Mouse (Mus musculus) heart, postnatal 14 days (tissue): ENCODE measurements around the gene Kdm1b. TPM values are rescaled to one million over a fixed set of nuclear protein-coding genes. Genes with fewer than 3 reads are reported as not detected.
A peak's percentile ranks its signal among the peaks of the same experiment; 100 is the strongest.

Experiments used
- DNase-seq, 2 experiments: peaks; one replicate each; pipeline ENCODE4 v3.0.0; 2021 to 2022
- intact Hi-C: fragments of 180-260 bp; cut with DNase I; formaldehyde crosslinking; loops from one replicate; pipeline ENCODE4 v1.15.1; 2025
- long read RNA-seq, 2 experiments: library from polyadenylated mRNA; stranded (forward); transcript quantifications; one replicate each; pipeline ENCODE4 v2.0.0; 2021
- total RNA-seq, 2 experiments: library from RNA; stranded (reverse); gene quantifications; 2 replicates each; pipeline ENCODE4 v1.2.3; 2021

Kdm1b gene
- total RNA-seq, result 1 to 10 TPM; 7.6 to 8.5 TPM
- long read RNA-seq, experiment 1, full-length matches to known transcripts, result 7 of 11 reads
- long read RNA-seq, experiment 1, partial matches to known transcripts, result 1 of 11 reads
- long read RNA-seq, experiment 1, other reads (novel, unspliced or antisense), result 3 of 11 reads
- long read RNA-seq, experiment 2, full-length matches to known transcripts, result 7 of 13 reads
- long read RNA-seq, experiment 2, partial matches to known transcripts, result 2 of 13 reads
- long read RNA-seq, experiment 2, other reads (novel, unspliced or antisense), result 4 of 13 reads

DNA sequence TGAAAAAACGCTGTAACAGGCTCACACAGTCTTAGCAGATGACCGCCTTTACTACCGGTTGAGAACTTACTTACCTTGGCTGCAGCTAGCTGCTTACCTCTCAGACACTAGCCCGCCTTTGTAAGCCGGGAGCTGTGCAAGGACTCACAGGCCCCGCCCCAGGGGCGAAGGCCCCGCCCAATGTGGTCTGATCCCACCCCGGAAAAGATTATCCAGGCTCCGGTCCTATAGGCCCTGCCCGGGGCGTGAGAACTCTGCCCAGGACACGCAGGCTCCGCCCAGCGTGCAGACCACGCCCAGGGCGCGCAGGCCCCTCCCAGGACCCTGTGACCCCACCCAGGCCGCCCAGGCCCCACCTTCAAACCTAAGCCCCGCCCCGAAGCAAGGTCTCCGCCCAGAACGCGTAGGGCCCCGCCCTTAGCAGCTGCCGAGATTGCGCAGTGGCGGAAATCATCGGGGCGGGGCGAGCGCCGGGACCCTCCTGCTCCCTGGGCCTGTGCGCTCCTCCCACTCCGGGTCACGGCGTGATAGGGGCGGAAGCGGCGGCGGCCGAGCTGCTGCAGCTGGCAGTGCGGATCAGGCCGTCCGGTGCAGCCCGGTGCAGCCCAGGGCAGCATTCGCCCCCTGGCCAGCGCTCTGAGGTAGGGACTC, at the start of gene Kdm1b:
Gene Kdm1b (plus strand): TSS at position 470 of the 651 bp plus-strand sequence.
- intact Hi-C loops, result no loop called here
- DNase-seq, result peak; percentile 99 to 100

DNA sequence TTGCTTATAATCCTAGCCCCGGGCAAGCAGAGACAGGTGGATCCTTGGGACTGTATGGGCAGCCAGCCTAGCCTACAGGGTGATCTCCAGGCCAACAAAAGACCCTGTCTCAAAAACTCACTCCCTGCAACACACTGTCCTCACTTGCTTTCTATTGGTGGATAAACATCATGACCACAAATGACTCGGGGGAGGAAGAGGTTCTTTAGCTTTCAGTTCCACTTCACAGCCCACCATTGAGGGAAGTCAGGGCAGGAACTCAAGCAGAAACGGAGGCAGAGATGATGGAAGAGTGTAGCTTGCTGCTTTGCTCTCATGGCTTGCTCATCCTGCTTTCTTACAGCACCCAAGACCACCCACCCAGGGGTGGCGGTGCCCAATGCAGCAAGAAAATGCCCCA, 45.9 kb upstream of the Kdm1b start:
- DNase-seq, result no peak
- intact Hi-C loops, result no loop called here

DNA sequence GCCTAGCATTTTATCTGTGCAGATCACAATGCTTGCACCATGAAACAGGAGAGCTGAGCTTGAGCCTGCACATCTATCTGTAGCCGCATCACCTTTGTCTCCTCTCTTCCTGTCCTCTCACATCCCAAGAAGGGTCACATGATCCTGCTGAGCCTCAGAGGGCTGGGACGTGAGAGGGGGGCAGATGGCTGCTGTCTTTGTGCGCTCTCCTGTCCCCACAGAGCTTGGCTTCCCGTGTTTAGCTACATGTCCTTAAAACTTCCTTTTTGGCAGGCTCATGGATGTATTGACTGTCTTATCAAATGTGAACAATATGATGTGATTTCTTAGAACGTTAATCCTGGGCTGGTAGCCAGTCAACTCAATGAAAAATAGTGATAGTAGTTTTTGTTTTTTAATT, 43.8 kb upstream of the Kdm1b start:
- intact Hi-C loops, result no loop called here

DNA sequence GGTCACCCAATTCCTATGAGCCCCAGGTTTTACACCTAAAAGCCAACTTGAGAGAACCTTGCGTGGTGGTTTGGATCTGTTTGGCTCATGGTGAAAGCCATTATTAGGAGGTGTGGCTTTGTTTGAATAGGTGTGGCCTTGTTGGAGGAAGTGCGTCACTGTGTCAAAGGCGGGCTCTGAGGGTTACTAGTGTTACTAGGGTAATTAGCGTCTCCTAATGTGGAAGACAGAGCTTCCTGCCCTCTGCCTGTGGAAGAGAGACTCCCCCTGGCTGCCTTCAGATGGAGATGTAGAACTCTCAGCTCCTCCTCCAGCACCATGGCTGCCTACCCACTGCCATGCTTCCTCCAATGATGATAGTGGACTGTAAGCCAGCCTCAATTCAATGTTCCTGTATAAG, 41.7 kb upstream of the Kdm1b start:
- intact Hi-C loops, result no loop called here
- DNase-seq, result no peak

More for the DNA sequence above, 43.8 kb upstream of the Kdm1b start:
- no peak for DNase-seq

DNA sequence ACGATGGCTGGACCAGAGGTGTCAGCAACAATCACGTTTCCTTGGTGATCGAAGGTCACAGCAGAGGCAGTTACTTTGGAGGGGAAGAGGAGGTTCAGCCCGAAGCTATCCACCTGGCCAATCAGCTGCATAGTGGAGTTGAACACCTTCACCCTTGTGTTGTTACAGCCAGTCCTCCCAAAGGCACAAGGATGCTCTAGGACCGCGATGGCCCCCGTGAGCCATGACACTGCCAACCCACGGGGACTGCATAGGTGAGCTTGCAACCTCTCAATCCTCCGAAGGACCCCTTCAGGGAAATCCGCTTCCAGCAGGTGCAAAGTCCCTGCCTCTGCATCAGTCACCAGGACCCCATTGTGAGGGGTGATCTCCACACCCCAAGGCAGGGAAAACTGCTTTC, 29.6 kb upstream of the Kdm1b start:
- no peak for DNase-seq
- intact Hi-C loops, result loop anchor here (2.0 to 10.0 kb wide), 3 partner anchors 85 to 709 kb away; partner anchors contain the start of genes Kif13a and Nup153

DNA sequence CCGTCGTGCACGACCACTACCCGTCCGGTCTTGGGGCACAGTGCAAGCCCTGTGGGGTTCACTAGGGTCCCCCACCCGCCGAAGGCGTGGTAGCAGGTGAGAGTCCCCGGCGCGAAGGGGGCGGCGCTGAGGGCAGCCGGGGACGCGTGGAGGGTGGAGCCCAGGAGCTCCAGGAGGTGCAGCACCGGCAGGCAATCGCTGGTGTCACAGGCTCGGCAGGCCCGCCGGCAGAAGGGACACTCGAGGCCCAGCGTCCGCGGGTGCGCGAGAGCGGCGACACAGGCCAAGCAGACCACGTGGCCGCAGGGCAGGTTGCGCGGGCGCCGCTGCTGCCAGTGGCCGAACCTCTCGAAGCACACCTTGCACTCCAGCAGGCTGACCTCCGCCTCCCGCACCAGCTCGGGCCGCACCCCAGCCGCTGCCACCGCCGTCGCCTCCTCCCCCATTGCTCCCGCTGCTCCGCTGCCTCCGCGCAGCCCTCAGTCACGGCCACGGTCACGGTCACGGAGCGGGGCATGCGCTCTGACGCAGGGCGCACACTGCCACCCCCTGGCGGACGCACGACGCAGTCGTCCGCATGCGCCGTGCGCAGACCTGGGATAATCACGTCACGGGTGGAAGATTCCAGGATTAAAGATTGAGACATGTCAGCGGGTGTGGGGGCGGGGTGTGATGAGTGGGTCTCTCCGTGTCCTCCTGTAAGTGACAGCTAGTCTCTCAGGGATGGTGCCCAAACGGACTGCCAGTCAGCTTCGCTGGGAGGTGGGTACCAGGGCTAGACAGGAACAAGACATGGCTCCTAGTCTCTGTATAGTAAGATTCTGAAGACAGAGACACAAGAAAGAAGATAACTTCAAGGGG, 28.7 kb upstream of the Kdm1b start, which contains the start of gene Nhlrc1:
Gene Nhlrc1 (minus strand): TSS at position 517 of the 861 bp plus-strand sequence.
- intact Hi-C loops, result loop anchor here (1.0 to 10.0 kb wide), 4 partner anchors 86 to 710 kb away; partner anchors contain the start of genes Kif13a and Nup153
- DNase-seq, result peak; percentile 82 to 85

DNA sequence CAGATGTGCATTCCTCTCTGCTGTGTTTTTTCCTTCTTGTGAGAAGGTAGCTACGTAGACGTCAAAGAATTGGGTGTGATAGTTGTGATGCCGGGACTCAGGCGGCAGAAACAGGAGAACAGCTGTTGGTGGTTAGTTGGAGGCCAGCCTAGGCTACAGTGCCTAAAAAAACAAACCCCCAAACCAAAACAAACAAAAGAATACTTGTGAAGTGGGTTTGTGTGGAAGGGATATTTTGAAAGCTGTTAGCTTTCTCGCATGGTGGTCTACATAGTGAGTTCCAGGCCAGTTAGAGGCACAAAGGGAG, 28.2 kb upstream of the Kdm1b start:
- peak in 1 of 2 experiments; percentile 13 for DNase-seq
- intact Hi-C loops, result loop anchor here (1.0 to 10.0 kb wide), 4 partner anchors 86 to 710 kb away; partner anchors contain the start of genes Kif13a and Nup153

DNA sequence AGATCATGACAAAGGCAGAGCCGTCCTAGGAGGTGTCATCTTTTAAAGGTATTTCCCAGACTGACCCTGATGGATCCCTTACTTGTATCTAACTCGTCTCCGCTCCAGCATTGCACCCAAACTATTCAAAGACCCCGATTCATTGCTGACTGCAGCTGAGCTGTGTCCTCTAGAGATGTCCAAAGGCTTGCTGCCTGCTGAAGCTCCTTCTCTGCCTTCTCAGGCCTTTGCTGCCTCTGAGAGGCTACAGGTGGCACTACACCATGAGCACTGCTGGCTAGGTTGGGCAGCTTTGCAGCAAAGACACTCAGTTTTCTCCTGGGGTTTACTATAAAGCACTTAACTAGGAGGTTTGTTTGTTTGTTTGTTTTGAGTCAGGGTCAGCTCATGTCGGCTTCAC, 26.0 kb upstream of the Kdm1b start:
- intact Hi-C loops, result loop anchor here (10.0 kb wide), 2 partner anchors 292 to 712 kb away; partner anchors contain the start of gene Nup153
- peak; percentile 60 to 69 for DNase-seq

DNA sequence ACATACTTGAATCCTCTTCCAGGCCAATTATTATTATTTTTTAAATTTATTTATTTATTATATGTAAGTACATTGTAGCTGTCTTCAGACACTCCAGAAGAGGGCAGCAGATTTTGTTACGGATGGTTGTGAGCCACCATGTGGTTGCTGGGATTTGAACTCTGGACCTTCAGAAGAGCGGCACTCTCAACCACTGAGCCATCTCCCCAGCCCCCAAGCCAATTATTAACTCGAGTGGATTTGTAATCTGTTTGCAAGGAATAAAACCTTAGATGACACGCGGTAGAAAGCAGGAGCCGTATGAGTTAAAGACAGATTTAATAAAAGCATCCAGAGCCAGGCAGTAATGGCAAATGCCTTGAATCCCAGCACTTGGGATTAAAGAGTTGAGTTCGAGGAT, 23.5 kb upstream of the Kdm1b start:
- intact Hi-C loops, result loop anchor here (10.0 kb wide), 2 partner anchors 295 to 715 kb away; partner anchors contain the start of gene Nup153
- DNase-seq, result no peak

DNA sequence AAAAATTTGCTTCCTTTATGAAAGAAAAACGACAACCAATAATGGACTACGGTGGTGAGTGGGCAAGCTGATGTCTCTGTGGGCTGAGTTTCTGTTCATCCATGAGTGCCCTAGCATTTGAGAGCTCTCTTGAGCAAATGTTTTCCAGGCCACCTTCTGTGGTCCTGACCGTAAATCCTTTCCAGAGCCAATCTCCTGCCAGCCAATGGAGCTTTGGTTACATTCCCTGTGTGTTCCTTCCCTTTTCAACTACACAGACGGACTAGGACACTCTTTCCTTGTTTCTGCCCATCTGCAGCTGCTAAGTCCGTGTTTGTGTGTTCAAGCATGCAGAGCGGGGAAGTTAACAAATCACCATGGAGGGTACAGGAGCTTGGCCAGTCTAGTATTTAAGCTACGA, 22.5 kb upstream of the Kdm1b start:
- intact Hi-C loops, result no loop called here
- no peak for DNase-seq

DNA sequence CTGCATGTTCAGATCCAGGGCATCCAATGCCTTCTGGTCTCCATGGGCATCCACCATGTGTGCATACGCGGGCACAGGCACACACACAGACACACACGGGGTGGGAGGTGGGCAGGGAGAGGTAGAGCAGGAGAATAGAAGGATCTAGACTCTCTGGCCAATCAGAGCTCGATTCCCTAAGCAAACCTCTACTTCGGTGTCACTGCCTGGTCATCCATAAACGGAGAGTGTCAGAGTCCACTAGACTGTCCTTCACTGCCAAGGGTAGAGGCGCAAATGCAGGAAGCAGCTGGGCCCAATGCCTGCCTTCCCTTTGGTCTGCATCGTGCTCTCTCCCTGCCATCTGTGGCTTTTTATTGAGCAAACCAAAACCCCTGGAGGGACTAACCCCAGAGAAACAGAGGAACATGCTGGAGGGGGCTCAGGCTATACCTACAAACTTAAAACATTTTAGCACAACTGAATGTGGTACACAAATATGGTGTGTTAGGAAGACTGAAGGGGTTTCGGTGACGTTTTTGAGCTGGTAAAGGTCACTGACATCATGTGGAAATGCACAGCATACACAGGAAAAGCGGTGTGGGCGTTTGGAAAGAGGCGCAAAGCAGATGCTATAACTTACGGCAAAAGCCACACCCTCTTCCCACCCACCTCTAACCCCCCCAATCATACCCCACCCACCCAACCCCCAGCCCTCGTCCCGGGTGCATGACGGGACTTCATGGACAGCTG, 12.8 kb upstream of the Kdm1b start:
- intact Hi-C loops, result no loop called here
- no peak for DNase-seq

DNA sequence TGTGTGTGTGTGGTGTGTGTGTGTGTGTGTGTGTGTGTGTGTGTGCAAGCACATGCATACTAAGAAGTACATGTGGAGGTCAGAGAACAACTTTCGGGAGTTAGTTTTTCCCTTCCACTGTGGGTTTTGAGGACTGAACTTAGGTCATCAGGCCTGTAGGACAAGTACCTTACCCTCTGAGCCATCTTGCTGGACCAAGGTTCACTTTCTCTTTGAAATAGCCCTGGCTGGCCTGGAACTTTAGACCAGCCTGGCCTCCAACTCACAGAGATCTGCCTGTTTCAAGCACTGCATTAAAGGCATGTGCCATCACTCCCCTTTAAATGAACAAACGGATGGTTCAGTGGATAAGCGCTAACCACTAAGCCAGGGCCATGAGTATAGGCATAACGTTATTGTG, 9.7 kb upstream of the Kdm1b start:
- intact Hi-C loops, result no loop called here

DNA sequence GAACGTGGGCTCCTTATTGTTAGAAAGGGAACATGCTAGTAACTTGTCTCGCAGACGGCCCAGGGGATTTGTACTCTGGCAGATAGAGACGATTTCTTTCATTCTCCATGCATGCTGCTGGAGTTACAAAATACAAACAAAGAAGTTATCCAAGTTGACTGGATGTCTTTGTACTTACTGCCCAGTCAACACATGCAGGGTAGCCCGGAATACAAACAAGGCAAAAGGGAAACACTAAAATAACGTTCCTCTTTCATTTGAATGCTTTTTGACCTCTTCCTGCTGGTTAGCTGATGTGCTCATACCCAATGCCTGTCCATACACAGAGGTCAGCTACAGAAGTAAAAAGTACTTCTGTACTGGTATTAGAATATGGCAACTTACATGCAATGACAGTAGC, 5.4 kb upstream of the Kdm1b start:
- intact Hi-C loops, result no loop called here
- no peak for DNase-seq

More for the DNA sequence above, 9.7 kb upstream of the Kdm1b start:
- DNase-seq, result no peak

DNA sequence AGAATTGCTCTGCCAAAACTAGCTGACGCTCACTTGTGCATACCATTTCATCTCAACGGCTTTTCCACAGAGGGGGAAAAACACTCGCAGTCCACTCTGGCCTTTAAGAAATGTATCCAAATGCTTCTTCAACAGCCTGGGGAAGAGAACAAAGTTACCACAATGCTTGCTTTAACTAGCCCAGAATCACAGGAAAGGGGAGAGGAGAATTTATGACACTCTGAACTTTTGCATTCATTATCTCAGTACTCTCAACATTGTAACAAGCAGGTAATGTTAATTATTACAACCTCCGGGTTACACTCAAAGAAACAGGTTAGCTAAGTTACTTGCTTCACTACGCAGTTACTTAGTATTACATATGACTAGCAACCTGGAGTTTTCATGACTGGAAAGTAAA, 3.2 kb upstream of the Kdm1b start:
- no peak for DNase-seq
- intact Hi-C loops, result no loop called here

DNA sequence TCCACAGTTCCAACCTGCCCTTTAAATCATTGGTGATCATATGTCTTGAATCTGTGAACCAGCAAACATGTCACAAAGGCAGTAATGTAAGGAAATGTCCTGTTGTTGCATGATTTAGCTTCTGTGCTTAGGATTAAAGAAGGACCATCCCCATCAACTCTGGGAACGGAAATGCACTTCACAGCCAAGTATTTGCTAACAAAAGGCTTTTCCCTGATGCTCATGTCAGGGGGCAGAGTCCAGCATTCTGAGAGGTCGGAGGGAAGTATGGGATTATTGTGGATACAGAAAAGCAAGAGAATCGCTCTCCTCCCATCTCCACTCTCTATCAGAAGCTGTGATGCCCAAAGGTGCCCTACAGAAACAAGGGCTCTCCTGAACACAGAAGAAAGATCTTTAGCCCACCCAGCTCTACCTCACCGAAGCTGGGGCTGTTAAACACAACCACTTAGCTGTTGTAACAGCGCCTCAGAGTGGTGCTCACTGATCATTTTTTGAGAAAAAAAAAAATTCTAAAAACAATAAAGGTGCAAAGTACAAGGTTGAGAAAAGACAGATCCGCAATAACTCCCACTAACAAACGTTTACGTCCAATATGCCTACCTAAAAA, 1.2 kb upstream of the Kdm1b start:
- peak in 1 of 2 experiments; percentile 3 for DNase-seq
- intact Hi-C loops, result no loop called here

DNA sequence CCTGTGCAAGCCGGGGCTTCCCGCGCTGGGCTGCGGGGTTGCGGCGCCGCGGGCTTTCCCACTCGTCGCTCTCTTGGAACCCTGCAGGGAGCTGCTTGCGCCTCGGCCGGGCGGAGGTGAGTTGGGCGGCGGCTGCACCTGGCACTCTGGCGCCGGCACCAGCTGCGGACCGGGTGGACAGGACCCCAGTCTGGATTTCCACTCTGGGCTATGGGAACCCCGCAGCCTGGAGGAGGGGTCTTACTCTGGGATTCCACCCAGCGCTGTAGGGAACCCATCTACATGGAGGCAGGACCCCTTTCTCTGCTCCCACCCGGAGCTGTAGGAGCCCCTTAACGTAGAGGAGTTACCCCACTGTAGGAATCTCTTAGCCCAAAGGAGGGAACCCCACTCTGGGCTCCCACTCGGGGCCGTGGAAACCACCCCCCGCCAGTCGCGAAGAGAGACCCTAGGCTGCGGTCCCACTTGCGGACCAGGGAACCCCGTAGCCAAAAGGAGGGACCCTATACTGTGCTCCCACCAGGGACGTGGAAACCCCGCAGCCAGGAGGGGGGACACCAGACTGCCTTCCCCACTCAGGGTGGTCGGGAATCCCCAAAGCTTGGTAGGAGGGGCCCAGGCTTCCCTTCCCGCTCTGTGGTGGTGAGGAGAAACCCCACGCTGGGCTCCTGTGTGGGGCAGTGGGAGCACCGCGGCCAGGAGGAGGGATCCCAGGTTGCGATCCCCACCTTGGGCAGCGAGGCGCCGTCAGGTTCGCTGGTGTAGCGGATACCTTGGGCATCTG, 726 bp downstream of the Kdm1b start:
- peak; percentile 13 to 19 for DNase-seq
- intact Hi-C loops, result no loop called here

DNA sequence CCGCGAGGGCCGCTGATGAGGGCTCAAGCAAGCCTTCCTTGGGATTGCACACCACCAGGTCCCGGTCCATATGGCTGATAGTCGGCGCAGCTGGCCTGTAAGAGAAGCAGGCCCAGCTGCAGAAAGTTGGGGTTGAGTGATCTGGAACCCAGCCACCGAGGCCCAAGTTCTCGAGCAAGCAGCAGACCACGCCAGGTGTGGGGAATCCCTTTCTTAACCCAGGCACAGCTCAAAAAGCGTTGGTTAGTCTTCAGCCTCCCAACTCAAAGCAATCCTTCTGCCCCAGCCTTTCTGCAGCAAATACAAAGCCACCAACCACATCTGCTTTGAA, 1.3 kb downstream of the Kdm1b start, which contains the start of gene Tpmt:
Gene Tpmt (minus strand): TSS at position 121 of the 331 bp plus-strand sequence.
- DNase-seq, result peak; percentile 7 to 12
- intact Hi-C loops, result no loop called here

DNA sequence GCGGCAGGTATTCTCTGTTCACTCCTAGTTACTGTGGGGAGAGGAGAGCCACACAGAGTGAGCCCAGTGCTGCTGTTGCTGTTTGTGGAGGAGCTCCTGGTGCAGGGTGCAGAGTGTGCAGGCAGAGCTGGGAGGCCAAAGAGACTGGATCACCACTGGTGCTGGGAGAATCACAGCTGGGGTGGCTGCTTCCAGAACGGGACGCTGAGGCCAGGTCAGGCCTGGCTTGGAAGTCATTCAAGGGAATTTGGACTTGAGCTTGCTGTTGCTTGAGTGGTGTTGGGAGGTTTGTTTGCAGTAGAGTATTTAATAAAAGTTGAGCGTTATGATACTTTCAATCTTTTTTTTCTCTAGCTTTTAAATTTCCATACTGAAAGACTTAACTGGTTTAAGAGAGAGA, 4.7 kb downstream of the Kdm1b start:
- intact Hi-C loops, result no loop called here
- DNase-seq, result peak in 1 of 2 experiments; percentile 18

DNA sequence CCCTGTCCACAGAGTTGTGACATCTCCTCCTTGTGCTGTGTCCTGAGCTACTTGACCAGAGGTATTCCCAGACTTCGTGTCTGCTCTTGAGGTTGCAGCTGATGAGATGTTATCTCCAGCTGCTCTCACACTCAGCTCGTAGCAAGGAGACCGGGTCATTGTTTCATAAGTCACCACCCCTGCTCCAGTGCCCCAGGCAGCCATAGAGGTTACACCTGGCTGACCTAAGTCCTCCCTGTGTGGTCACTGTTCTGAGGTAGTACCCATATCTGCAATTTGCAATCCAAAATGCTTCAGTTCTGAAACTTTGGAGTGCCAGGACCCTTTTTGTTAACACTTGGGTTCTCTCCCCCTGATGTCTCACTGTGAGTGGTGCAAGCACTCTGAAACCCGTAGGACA, 6.7 kb downstream of the Kdm1b start:
- intact Hi-C loops, result no loop called here

More for the DNA sequence above, 6.7 kb downstream of the Kdm1b start:
- no peak for DNase-seq
